Comparison of ENCODE assay signal across 8 mouse cellular contexts in genomic region chr16:90422108-90422529, GRCm38 (mm10). TPM values are rescaled to one million over a fixed set of nuclear protein-coding genes. Genes with fewer than 3 reads are reported as not detected.
DNase-seq lines count a peak whose midpoint lies in the region; ATAC-seq and TF ChIP-seq lines count a peak whose summit lies in the region.

No protein-coding gene starts in this region.

- TF ChIP-seq POLR2A in olfactory bulb, adult 2 months (IDR thresholded peaks at IDR 0.05; ENCODE audit: insufficient read depth, low read depth, low read length) = no peak

- peaks cover 83% of the 10 kb centered on the region for H3K4me1 ChIP-seq in kidney, embryonic 15.5 days
- peaks cover 83% of the 10 kb centered on the region for H3K4me1 ChIP-seq in forebrain, embryonic 13.5 days
- H3K4me1 ChIP-seq in hindbrain, embryonic 15.5 days (replicated peaks) = peaks cover 55% of the 10 kb centered on the region
- H3K4me1 ChIP-seq in limb, embryonic 12.5 days (replicated peaks) = peaks cover 88% of the 10 kb centered on the region
- H3K4me1 ChIP-seq in olfactory bulb, adult 2 months (ENCODE audit: control insufficient read depth, insufficient read depth, low read length) = peaks cover 27% of the 10 kb centered on the region

- peak overlapping the region; percentile 31; the same call in 1 of the 2 replicates for H3K9ac ChIP-seq in kidney, embryonic 15.5 days
- peak overlapping the region; percentile 32 for H3K9ac ChIP-seq in forebrain, embryonic 13.5 days
- H3K9ac ChIP-seq in hindbrain, embryonic 15.5 days = no peak overlapping the region
- H3K9ac ChIP-seq in limb, embryonic 12.5 days (replicated peaks) = no peak overlapping the region

- peak overlapping the region; percentile 87 for H3K27ac ChIP-seq in kidney, embryonic 15.5 days
- H3K27ac ChIP-seq in forebrain, embryonic 13.5 days = peak overlapping the region; percentile 91
- H3K27ac ChIP-seq in hindbrain, embryonic 15.5 days (replicated peaks) = peak overlapping the region; percentile 31
- H3K27ac ChIP-seq in limb, embryonic 12.5 days = peak overlapping the region; percentile 84
- peak overlapping the region; percentile 31; the same call in 1 of the 2 replicates for H3K27ac ChIP-seq in olfactory bulb, adult 2 months (ENCODE audit: insufficient read depth, low read depth, low read length)

- DNase-seq in kidney, adult 11 months = no peak
- DNase-seq in yolk sac, embryonic 10.5 days (ENCODE audit: low spot score) = no peak
- no peak for DNase-seq in thymus, postnatal 36 days

- ATAC-seq in kidney, embryonic 15.5 days (replicated peaks; ENCODE audit: low FRiP score) = no peak
- peak; percentile 14 for ATAC-seq in forebrain, embryonic 13.5 days
- 0 out of 2 replicates have a peak, but pooled peaks have one; percentile 7 for ATAC-seq in hindbrain, embryonic 15.5 days (ENCODE audit: low FRiP score, low read depth)
- ATAC-seq in limb, embryonic 12.5 days (ENCODE audit: insufficient number of reproducible peaks, insufficient read depth, low FRiP score, low TSS enrichment, low read depth) = no peak

- H3K27me3 ChIP-seq in kidney, embryonic 15.5 days = no peaks in the 10 kb centered on the region
- no peaks in the 10 kb centered on the region for H3K27me3 ChIP-seq in forebrain, embryonic 13.5 days
- H3K27me3 ChIP-seq in hindbrain, embryonic 15.5 days = no peaks in the 10 kb centered on the region
- H3K27me3 ChIP-seq in limb, embryonic 12.5 days = no peaks in the 10 kb centered on the region

- H3K4me3 ChIP-seq in kidney, embryonic 15.5 days (replicated peaks) = 0 out of 2 replicates have a peak overlapping the region, but pooled peaks have one; percentile 5
- no peak overlapping the region for H3K4me3 ChIP-seq in forebrain, embryonic 13.5 days
- H3K4me3 ChIP-seq in hindbrain, embryonic 15.5 days = no peak overlapping the region
- H3K4me3 ChIP-seq in limb, embryonic 12.5 days (replicated peaks) = no peak overlapping the region
- no peak overlapping the region for H3K4me3 ChIP-seq in olfactory bulb, adult 2 months (ENCODE audit: insufficient read depth, low read depth, low read length)

- 0 out of 2 replicates have a peak, but pooled peaks cover 3% of the 10 kb centered on the region for H3K36me3 ChIP-seq in kidney, embryonic 15.5 days
- peaks cover 4% of the 10 kb centered on the region; the same call in 1 of the 2 replicates for H3K36me3 ChIP-seq in forebrain, embryonic 13.5 days (ENCODE audit: poor library complexity, severe bottlenecking)
- H3K36me3 ChIP-seq in hindbrain, embryonic 15.5 days = no peaks in the 10 kb centered on the region
- H3K36me3 ChIP-seq in limb, embryonic 12.5 days = peaks cover 4% of the 10 kb centered on the region

- no peaks in the 10 kb centered on the region for H3K9me3 ChIP-seq in kidney, embryonic 15.5 days (replicated peaks)
- H3K9me3 ChIP-seq in forebrain, embryonic 13.5 days (replicated peaks) = no peaks in the 10 kb centered on the region
- H3K9me3 ChIP-seq in hindbrain, embryonic 15.5 days = no peaks in the 10 kb centered on the region
- 0 out of 2 replicates have a peak, but pooled peaks cover 3% of the 10 kb centered on the region for H3K9me3 ChIP-seq in limb, embryonic 12.5 days

- no peak for TF ChIP-seq CTCF in olfactory bulb, adult 2 months (IDR thresholded peaks at IDR 0.05; ENCODE audit: insufficient read depth, low read depth, low read length)

- peak overlapping the region; percentile 36 for H3K4me2 ChIP-seq in kidney, embryonic 15.5 days
- H3K4me2 ChIP-seq in forebrain, embryonic 13.5 days = peak overlapping the region; percentile 34
- H3K4me2 ChIP-seq in hindbrain, embryonic 15.5 days = peak overlapping the region; percentile 3; the same call in 1 of the 2 replicates
- H3K4me2 ChIP-seq in limb, embryonic 12.5 days = peak overlapping the region; percentile 28

- WGBS in kidney, embryonic 15.5 days = 33% methylated on average over 11 of the region's 11 CpGs
- WGBS in forebrain, embryonic 13.5 days = 19% methylated on average over 11 of the region's 11 CpGs
- WGBS in hindbrain, embryonic 15.5 days = 27% methylated on average over 11 of the region's 11 CpGs
- WGBS in limb, embryonic 12.5 days = 38% methylated on average over 11 of the region's 11 CpGs
- 35% methylated on average over 11 of the region's 11 CpGs for WGBS in olfactory bulb, adult 2 months

RNA-seq across cellular contexts. Expression of gene Hunk, which starts 36.3 kb away (rescaled TPM):
- polyA plus RNA-seq in kidney, embryonic 15.5 days (2015; fragmentation: Nextera tagmentation; extraction: Ambion mirVana) = 11.8 and 13.5 TPM in 2 replicates
- polyA plus RNA-seq in forebrain, embryonic 13.5 days (2015; fragmentation: Nextera tagmentation; extraction: Ambion mirVana) = 10.3 and 11.1 TPM in 2 replicates
- 6.3 and 7.1 TPM in 2 replicates for polyA plus RNA-seq in hindbrain, embryonic 15.5 days (2015; fragmentation: Nextera tagmentation; extraction: Ambion mirVana)
- polyA plus RNA-seq in limb, embryonic 12.5 days (2016; fragmentation: Nextera tagmentation; extraction: Ambion mirVana) = 22.2 and 25.8 TPM in 2 replicates
- polyA plus RNA-seq in olfactory bulb, adult 2 months (2012; ENCODE audit: insufficient read depth, insufficient read length, low replicate concordance, missing spikeins) = not detected in 2 replicates

Comparison
In these comparisons a context has a peak if more than half of its experiments do, and no peak if none do; other contexts are left out.
1. ATAC-seq: peak in forebrain, embryonic 13.5 days (single experiment) and hindbrain, embryonic 15.5 days (single experiment); none in kidney, embryonic 15.5 days (single experiment) and limb, embryonic 12.5 days (single experiment).
2. H3K27ac ChIP-seq: peak in every context shown above with its lines; median percentile 91 in forebrain, embryonic 13.5 days; 87 in kidney, embryonic 15.5 days; 84 in limb, embryonic 12.5 days; 31 in hindbrain, embryonic 15.5 days; 31 in olfactory bulb, adult 2 months.
3. H3K9ac ChIP-seq: peak in kidney, embryonic 15.5 days (single experiment) and forebrain, embryonic 13.5 days (single experiment); none in hindbrain, embryonic 15.5 days (single experiment) and limb, embryonic 12.5 days (single experiment).
4. Peak in every context shown above with its lines, with median percentiles within 50 percentile points of each other: H3K4me2 ChIP-seq.